Mouse (Mus musculus): ENCODE results near the gene Prpsap1.

GRCm38 (mm10) chr11:116431428-116432077, 62.4 kb downstream of the Prpsap1 start:
- TF ChIP-seq POLR2A (IDR thresholded peaks at IDR 0.05; ENCODE audit: low read depth, low read length) (peak; percentile 26; the same call in 1 of the 2 replicates), CTCF (IDR thresholded peaks at IDR 0.05; ENCODE audit: extremely low read depth, insufficient read length, insufficient replicate concordance, low read depth, low read length) (no peak)

Data from small intestine, adult 2 months (tissue).